Mouse (Mus musculus) thymus, adult 2 months (tissue): Measurements from ENCODE around the gene Rmi1. TPM values are rescaled to one million over a fixed set of nuclear protein-coding genes. Genes with fewer than 3 reads are reported as not detected.

Source experiments
- DNase-seq: peaks from one replicate; pipeline ENCODE4 v3.0.0; 2021
- H3K27ac ChIP-seq: fragments of 200-500 bp; 2 replicates; pipeline ENCODE4 v1.5.1; 2012; ENCODE audit warnings: low read length, control low read depth; ENCODE audit not compliant: control insufficient read depth, insufficient read depth
- H3K27me3 ChIP-seq: fragments of 200-500 bp; 2 replicates; pipeline ENCODE4 v1.6.1; 2012; ENCODE audit warnings: mild to moderate bottlenecking, low read length, moderate library complexity, mixed read lengths; ENCODE audit not compliant: control insufficient read depth, insufficient read depth
- H3K36me3 ChIP-seq: fragments of 200-500 bp; 2 replicates; pipeline ENCODE4 v1.6.1; 2012; ENCODE audit warnings: mild to moderate bottlenecking, low read length, moderate library complexity; ENCODE audit not compliant: control insufficient read depth, insufficient read depth
- H3K4me1 ChIP-seq: fragments of 200-500 bp; replicated peaks from 2 replicates; pipeline ENCODE4 v1.6.1; 2012; ENCODE audit warnings: low read length; ENCODE audit not compliant: control insufficient read depth, insufficient read depth
- H3K4me3 ChIP-seq: fragments of 200-500 bp; 2 replicates; pipeline ENCODE4 v1.5.1; 2012; ENCODE audit warnings: mild to moderate bottlenecking, low read length, control low read depth, moderate library complexity; ENCODE audit not compliant: control insufficient read depth, insufficient read depth
- CTCF ChIP-seq: fragments of 200-500 bp; IDR thresholded peaks from 2 replicates; pipeline ENCODE4 v1.5.1; 2012; ENCODE audit warnings: mild to moderate bottlenecking, control low read depth, low read length, moderate library complexity, borderline replicate concordance; ENCODE audit not compliant: control insufficient read depth, poor library complexity, insufficient read depth; ENCODE audit errors: extremely low read depth
- POLR2A ChIP-seq: fragments of 200-500 bp; IDR thresholded peaks from 2 replicates; pipeline ENCODE4 v1.6.1; 2012; ENCODE audit warnings: mild to moderate bottlenecking, low read length, control low read depth, moderate library complexity; ENCODE audit not compliant: control insufficient read depth, poor library complexity, insufficient read depth; ENCODE audit errors: extremely low read depth
- WGBS: fragments of 180-500 bp; shearing (Covaris S2); methylation state at CpG from one replicate; pipeline ENCODE4 v1.1.7; 2018; 5-methylcytosine and 5-hydroxymethylcytosine counted together
- polyA plus RNA-seq: library from polyadenylated mRNA; depleted of rRNA; stranded (reverse); fragments of >200 nt; gene quantifications from 2 replicates; pipeline ENCODE4 v1.2.3, GENCODE M21; 2012

Gene Rmi1
- polyA plus RNA-seq, 1 experiment: 16.9 TPM

GRCm38 (mm10) chr13:58419266-58419665 is 17.2 kb downstream of the Rmi1 start:
- Histone ChIP-seq H3K27me3 (no peaks in the 10 kb centered on the region), H3K4me3 (no peak overlapping the region), H3K36me3 (no peaks in the 10 kb centered on the region), H3K27ac (no peak overlapping the region), H3K4me1 (no peaks in the 10 kb centered on the region)
- TF ChIP-seq POLR2A (no peak), CTCF (no peak)
- 98% methylated on average over 1 of the region's 1 CpGs for WGBS
- no peak for DNase-seq

- DNase-seq: no peak
- no peak for TF ChIP-seq POLR2A
- TF ChIP-seq CTCF: no peak
- Histone ChIP-seq H3K27ac (no peak overlapping the region), H3K36me3 (no peaks in the 10 kb centered on the region), H3K27me3 (no peaks in the 10 kb centered on the region), H3K4me1 (no peaks in the 10 kb centered on the region), H3K4me3 (no peak overlapping the region)
- 88% methylated on average over 4 of the region's 4 CpGs for WGBS
Observed at GRCm38 (mm10) chr13:58421026-58421425, 19.0 kb downstream of the Rmi1 start.

- TF ChIP-seq POLR2A (no peak), CTCF (no peak)
- Histone ChIP-seq H3K27ac (no peak overlapping the region), H3K36me3 (no peaks in the 10 kb centered on the region), H3K27me3 (no peaks in the 10 kb centered on the region), H3K4me1 (no peaks in the 10 kb centered on the region), H3K4me3 (no peak overlapping the region)
- 79% methylated on average over 4 of the region's 4 CpGs for WGBS
- no peak for DNase-seq
Observed at GRCm38 (mm10) chr13:58422242-58422641, 20.2 kb downstream of the Rmi1 start.

- Histone ChIP-seq H3K27ac (no peak overlapping the region), H3K36me3 (no peaks in the 10 kb centered on the region), H3K4me1 (no peaks in the 10 kb centered on the region), H3K27me3 (no peaks in the 10 kb centered on the region), H3K4me3 (no peak overlapping the region)
- no peak for DNase-seq
- 73% methylated on average over 10 of the region's 10 CpGs for WGBS
- TF ChIP-seq CTCF (no peak), POLR2A (no peak)
Observed at GRCm38 (mm10) chr13:58423061-58423660, 21.1 kb downstream of the Rmi1 start.

- Histone ChIP-seq H3K36me3 (no peaks in the 10 kb centered on the region), H3K4me3 (no peak overlapping the region), H3K27ac (no peak overlapping the region), H3K27me3 (no peaks in the 10 kb centered on the region), H3K4me1 (peaks cover 3% of the 10 kb centered on the region)
- WGBS: 77% methylated on average over 2 of the region's 2 CpGs
- DNase-seq: no peak
- TF ChIP-seq CTCF (no peak), POLR2A (no peak)
Observed at GRCm38 (mm10) chr13:58439716-58440115, 37.7 kb downstream of the Rmi1 start.

- no peaks in the 10 kb centered on the region for H3K27me3 ChIP-seq
- H3K27ac ChIP-seq: no peak overlapping the region
- H3K4me3 ChIP-seq: no peak overlapping the region
- TF ChIP-seq CTCF: no peak
- TF ChIP-seq POLR2A: no peak
- no peaks in the 10 kb centered on the region for H3K36me3 ChIP-seq
- no peak for DNase-seq
- H3K4me1 ChIP-seq: peaks cover 3% of the 10 kb centered on the region
- WGBS: 49% methylated on average over 4 of the region's 4 CpGs
Observed at GRCm38 (mm10) chr13:58443326-58443725, 41.3 kb downstream of the Rmi1 start.

- H3K27ac ChIP-seq: no peak overlapping the region
- peak; percentile 6 for DNase-seq
- H3K36me3 ChIP-seq: no peaks in the 10 kb centered on the region
- H3K27me3 ChIP-seq: no peaks in the 10 kb centered on the region
- WGBS: under 1% methylated on average over 7 of the region's 7 CpGs
- TF ChIP-seq POLR2A (no peak), CTCF (no peak)
- H3K4me3 ChIP-seq: no peak overlapping the region
- peaks cover 3% of the 10 kb centered on the region for H3K4me1 ChIP-seq
Observed at GRCm38 (mm10) chr13:58443787-58444186, 41.7 kb downstream of the Rmi1 start.
